Mouse (Mus musculus) spleen, adult 18-20 months (tissue): ENCODE data around the gene Hax1.
A peak's percentile ranks its signal among the peaks of the same experiment; 100 is the strongest.

Source experiments
- DNase-seq, 2 experiments: peaks; one replicate each; pipeline ENCODE4 v3.0.0; 2022; ENCODE audit warnings: mixed read lengths in 2 of 2

Hax1 gene

DNA sequence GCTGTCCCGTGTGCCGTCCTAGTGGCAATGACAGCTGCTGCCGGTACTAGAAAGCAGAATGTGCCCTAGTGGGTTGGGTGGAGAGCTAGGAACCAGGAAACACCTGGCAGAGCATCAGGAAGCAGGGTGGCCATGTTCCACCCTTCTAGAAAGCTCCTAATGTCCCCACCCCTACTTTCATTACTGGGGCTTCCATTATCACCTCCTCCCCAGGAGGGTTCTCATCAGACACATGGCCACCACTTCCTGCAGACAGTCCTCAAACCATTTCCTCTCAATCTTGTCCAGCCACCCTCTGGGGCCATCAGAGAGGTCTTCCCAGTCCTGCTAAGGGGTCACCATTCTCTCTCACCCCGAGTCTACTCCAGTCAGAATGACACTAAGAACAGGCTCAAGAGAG is 37.1 kb downstream of the Hax1 start:
- no peak for DNase-seq

DNA sequence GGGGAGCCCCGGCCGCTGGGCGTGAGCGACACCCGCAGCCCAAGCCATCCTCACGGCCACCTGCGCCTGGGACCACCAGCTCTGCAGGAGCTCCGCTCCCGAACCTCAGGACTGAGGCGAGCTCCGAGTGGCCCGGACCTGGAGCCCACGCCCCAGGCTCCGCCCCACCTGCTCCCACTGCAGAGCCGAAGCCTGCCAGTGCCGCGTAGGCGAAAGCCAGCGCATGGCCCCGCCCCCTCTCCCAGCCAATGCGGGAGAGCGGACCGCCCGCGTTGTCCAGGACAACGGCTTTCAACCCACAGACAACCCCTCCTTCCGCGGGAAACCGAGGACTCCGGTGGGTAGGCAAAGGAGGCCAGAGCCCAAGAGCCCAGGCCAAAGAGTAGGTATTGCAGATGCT is 38.1 kb downstream of the Hax1 start:
- DNase-seq, result peak; percentile 86 to 87

DNA sequence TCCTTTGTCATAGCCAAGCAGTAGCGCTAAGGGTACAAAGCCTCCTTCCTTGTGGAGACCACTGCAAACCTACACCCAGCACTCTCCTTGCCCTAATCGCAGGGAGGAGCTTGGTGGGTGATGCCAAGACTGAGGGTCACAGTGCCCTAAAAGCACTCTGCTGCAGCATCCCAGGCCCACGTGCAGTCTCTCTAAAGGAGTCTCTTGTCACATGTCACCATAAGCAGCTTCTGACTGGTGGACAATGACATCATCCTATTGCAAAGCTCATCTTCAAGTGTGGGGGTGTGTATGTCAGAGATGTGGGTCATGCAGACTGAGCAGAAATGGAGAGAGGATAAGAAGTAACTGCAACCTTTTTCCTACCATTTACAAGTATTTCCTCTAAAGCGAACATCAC is 39.1 kb downstream of the Hax1 start:
- no peak for DNase-seq

DNA sequence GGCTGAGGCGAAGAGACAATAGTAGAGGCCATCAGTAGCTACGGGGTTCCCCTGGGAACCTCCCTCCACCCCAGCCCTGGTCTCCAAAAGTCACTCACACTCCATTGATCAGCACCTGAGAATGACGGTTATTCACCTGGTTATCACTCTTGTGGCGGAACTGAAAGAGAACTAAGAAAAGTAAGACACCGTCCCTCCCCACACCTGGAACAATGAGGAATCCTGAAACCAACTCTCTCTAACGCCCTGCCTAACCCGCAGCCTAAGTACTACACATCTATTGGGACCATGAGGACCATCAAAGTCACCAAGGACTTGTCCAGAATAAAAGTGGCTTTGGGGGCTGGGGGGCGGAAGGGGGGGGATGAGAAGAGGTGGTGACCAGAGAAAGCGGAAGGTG is 40.7 kb downstream of the Hax1 start:
- DNase-seq, result no peak

DNA sequence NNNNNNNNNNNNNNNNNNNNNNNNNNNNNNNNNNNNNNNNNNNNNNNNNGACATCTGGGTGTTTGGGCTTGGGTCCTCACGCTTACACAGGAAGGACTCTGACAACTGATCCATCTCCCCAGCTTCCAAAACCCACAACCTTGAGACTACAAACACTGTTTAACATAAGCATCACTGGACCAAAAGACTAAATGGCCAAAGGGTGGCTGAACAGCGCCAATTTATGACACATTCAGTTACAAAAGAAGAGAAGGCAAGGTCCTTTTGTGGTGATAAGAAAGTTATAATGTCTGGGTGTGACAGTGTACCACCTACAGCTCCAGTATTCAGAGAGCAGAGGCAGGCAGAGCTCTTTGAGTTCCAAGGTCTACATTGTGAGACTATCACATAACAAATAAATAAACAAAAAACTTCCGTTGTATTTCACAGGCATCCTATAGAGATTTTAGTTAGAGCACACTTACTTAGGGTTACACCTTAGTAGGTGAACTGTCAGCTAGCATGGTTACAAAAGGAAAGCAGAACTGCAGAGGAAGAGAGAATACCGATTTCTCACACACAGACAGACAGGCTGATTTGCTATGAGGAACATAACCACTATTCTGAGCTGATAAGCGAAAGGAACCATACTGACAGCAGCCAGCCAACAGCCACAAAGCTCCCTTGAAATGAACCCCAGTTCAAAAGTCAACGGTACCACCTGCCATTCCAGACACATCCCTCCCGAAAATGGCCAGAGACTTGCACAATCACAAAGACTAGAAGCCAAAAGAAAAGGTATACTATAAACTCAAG is 42.2 kb downstream of the Hax1 start:
- no peak for DNase-seq

DNA sequence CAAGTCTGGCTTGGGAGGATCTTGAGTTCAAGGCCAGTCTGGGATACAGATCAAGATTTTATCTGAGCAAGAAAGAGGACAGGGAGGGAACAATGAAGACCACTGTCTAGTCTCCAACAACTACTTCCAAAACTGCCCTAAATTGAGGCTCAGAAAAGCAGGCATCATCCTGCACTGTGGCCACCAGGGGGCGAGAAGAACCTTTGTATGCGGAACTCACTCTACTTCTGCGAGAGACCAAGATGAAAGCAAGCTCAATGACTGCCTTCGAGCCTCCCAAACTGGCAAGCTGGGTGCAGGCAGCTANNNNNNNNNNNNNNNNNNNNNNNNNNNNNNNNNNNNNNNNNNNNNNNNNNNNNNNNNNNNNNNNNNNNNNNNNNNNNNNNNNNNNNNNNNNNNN is 45.2 kb downstream of the Hax1 start:
- peak; percentile 56 to 77 for DNase-seq

DNA sequence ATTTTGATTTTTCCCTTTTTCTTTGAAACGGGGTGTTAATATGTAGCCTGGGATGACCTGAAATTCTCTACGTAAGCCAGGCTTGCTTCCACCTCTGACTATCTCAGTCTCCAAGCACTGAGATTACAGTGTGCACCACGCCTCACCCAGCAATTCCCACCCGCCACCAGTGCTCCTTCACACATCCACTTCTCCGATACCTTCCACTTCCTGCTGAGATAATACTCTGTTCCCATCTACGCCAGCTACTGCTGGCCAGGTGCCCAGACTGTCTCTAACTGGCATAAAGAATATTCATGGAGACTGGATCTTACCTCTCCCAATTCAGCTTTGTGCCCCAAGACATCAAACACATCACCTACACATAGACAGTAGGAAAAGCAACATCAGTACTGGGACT is 49.9 kb downstream of the Hax1 start:
- DNase-seq, result no peak

DNA sequence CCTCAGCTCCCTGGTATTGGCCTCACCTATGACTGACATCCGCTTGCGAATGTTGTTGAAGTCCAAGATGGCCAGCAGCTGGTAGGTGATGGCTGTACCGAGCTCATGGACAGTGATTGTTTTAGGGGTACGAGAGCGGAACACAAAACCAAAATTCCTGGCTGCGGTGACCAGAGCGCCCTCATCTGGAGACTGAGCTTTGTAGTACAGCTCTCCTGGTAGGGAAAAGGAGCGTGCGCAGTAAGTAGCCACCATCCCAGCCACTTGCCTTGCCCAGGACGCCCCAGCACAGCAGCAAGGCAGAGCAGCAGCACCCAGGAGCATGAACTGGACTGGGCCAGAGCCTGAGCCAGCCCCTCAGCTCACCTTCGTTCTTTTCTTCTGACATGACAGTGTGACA is 50.6 kb downstream of the Hax1 start:
- DNase-seq, result no peak
